Mouse (Mus musculus): ENCODE results near the gene Slfn9. TPM values are rescaled to one million over a fixed set of nuclear protein-coding genes. Genes with fewer than 3 reads are reported as not detected.
"Not testable (repeated sequence)": the region's sequence is repeated elsewhere in the genome, so short reads cannot be mapped to it uniquely, and the experiment has no call there.

Gene Slfn9
- polyA plus RNA-seq (2012; rRNA removed) (5.8 and 7.8 TPM in 2 replicates), polyA plus RNA-seq (2014; fragmentation: Nextera tagmentation; extraction: Ambion mirVana) (11.3 and 12.9 TPM in 2 replicates)

GRCm38 (mm10) chr11:82991469-82992166 lies at the start of gene Slfn9:
Gene Slfn9 (minus strand): TSS chr11:82991830.
- 5% methylated on average over 14 of the region's 14 CpGs for WGBS
- peak; percentile 49 for DNase-seq (ENCODE audit: low spot score)

GRCm38 (mm10) chr11:83041000-83041399 lies 49.4 kb upstream of the Slfn9 start:
- Histone ChIP-seq H3K27me3 (ENCODE audit: control insufficient read depth, insufficient read depth, low read length) (no peaks in the 10 kb centered on the region), H3K27ac (replicated peaks; ENCODE audit: low read depth, low read length) (no peak overlapping the region), H3K9me3 (ENCODE audit: control insufficient read depth, low read length) (no peaks in the 10 kb centered on the region), H3K4me3 (replicated peaks; ENCODE audit: low read length) (no peak overlapping the region), H3K4me1 (ENCODE audit: control insufficient read depth, insufficient read depth, low read length) (no peaks in the 10 kb centered on the region), H3K36me3 (ENCODE audit: control insufficient read depth, insufficient read depth, low read length) (no peaks in the 10 kb centered on the region), H3K9ac (ENCODE audit: low read depth, low read length, severe bottlenecking) (no peak overlapping the region), H3K4me2 (replicated peaks; ENCODE audit: low read depth, low read length, severe bottlenecking) (no peak overlapping the region)
- DNase-seq (ENCODE audit: low spot score) (no peak), ATAC-seq (ENCODE audit: low FRiP score, low read depth) (no peak)
- TF ChIP-seq POLR2A (IDR thresholded peaks at IDR 0.05; ENCODE audit: borderline replicate concordance, extremely low read depth, insufficient read depth, insufficient read length): no peak

More at GRCm38 (mm10) chr11:82991469-82992166, at the start of gene Slfn9:
- Histone ChIP-seq H3K4me2 (replicated peaks; ENCODE audit: low read depth, low read length, severe bottlenecking) (peak within 1 kb of the TSS; percentile 89), H3K9ac (ENCODE audit: low read depth, low read length, severe bottlenecking) (peak within 1 kb of the TSS; percentile 60), H3K9me3 (ENCODE audit: control insufficient read depth, low read length) (no peaks in the 10 kb centered on the region), H3K27me3 (ENCODE audit: control insufficient read depth, insufficient read depth, low read length) (no peaks in the 10 kb centered on the region), H3K4me1 (ENCODE audit: control insufficient read depth, insufficient read depth, low read length) (peaks cover 5% of the 10 kb centered on the region; the same call in 1 of the 2 replicates), H3K27ac (replicated peaks; ENCODE audit: low read depth, low read length) (no peak within 1 kb of the TSS; the same call in 1 of the 2 replicates), H3K36me3 (ENCODE audit: control insufficient read depth, insufficient read depth, low read length) (no peaks in the 10 kb centered on the region; the same call in 1 of the 2 replicates), H3K4me3 (replicated peaks; ENCODE audit: low read length) (peak within 1 kb of the TSS; percentile 45)
- TF ChIP-seq POLR2A (IDR thresholded peaks at IDR 0.05; ENCODE audit: borderline replicate concordance, extremely low read depth, insufficient read depth, insufficient read length): no peak
- ATAC-seq (ENCODE audit: low FRiP score, low read depth): no peak

GRCm38 (mm10) chr11:83040325-83040724 lies 48.7 kb upstream of the Slfn9 start:
- no peak for TF ChIP-seq POLR2A (IDR thresholded peaks at IDR 0.05; ENCODE audit: borderline replicate concordance, extremely low read depth, insufficient read depth, insufficient read length)
- no peaks in the 10 kb centered on the region for H3K4me1 ChIP-seq (ENCODE audit: control insufficient read depth, insufficient read depth, low read length)
- no peak for ATAC-seq (ENCODE audit: low FRiP score, low read depth)
- no peak overlapping the region for H3K4me2 ChIP-seq (replicated peaks; ENCODE audit: low read depth, low read length, severe bottlenecking)
- H3K27me3 ChIP-seq (ENCODE audit: control insufficient read depth, insufficient read depth, low read length): no peaks in the 10 kb centered on the region
- DNase-seq (ENCODE audit: low spot score): no peak
- no peaks in the 10 kb centered on the region for H3K9me3 ChIP-seq (ENCODE audit: control insufficient read depth, low read length)
- H3K36me3 ChIP-seq (ENCODE audit: control insufficient read depth, insufficient read depth, low read length): no peaks in the 10 kb centered on the region
- no peak overlapping the region for H3K9ac ChIP-seq (ENCODE audit: low read depth, low read length, severe bottlenecking)
- 19% methylated on average over 1 of the region's 1 CpGs for WGBS
- no peak overlapping the region for H3K4me3 ChIP-seq (replicated peaks; ENCODE audit: low read length)
- no peak overlapping the region for H3K27ac ChIP-seq (replicated peaks; ENCODE audit: low read depth, low read length)

- Histone ChIP-seq H3K36me3 (ENCODE audit: control insufficient read depth, insufficient read depth, low read length) (no peaks in the 10 kb centered on the region), H3K9ac (ENCODE audit: low read depth, low read length, severe bottlenecking) (no peak overlapping the region), H3K4me2 (replicated peaks; ENCODE audit: low read depth, low read length, severe bottlenecking) (no peak overlapping the region), H3K4me3 (replicated peaks; ENCODE audit: low read length) (0 out of 2 replicates have a peak overlapping the region, but pooled peaks have one; percentile 6), H3K27me3 (ENCODE audit: control insufficient read depth, insufficient read depth, low read length) (no peaks in the 10 kb centered on the region), H3K27ac (replicated peaks; ENCODE audit: low read depth, low read length) (no peak overlapping the region), H3K9me3 (ENCODE audit: control insufficient read depth, low read length) (no peaks in the 10 kb centered on the region), H3K4me1 (ENCODE audit: control insufficient read depth, insufficient read depth, low read length) (no peaks in the 10 kb centered on the region)
- no peak for ATAC-seq (ENCODE audit: low FRiP score, low read depth)
- 20% methylated on average over 19 of the region's 19 CpGs for WGBS
- DNase-seq (ENCODE audit: low spot score): no peak
- no peak for TF ChIP-seq POLR2A (IDR thresholded peaks at IDR 0.05; ENCODE audit: borderline replicate concordance, extremely low read depth, insufficient read depth, insufficient read length)
Observed at GRCm38 (mm10) chr11:83039796-83040195, 48.2 kb upstream of the Slfn9 start.

- Histone ChIP-seq H3K4me1 (ENCODE audit: control insufficient read depth, insufficient read depth, low read length) (no peaks in the 10 kb centered on the region), H3K4me2 (replicated peaks; ENCODE audit: low read depth, low read length, severe bottlenecking) (no peak overlapping the region), H3K27me3 (ENCODE audit: control insufficient read depth, insufficient read depth, low read length) (no peaks in the 10 kb centered on the region), H3K36me3 (ENCODE audit: control insufficient read depth, insufficient read depth, low read length) (no peaks in the 10 kb centered on the region), H3K9ac (ENCODE audit: low read depth, low read length, severe bottlenecking) (no peak overlapping the region), H3K27ac (replicated peaks; ENCODE audit: low read depth, low read length) (no peak overlapping the region), H3K4me3 (replicated peaks; ENCODE audit: low read length) (no peak overlapping the region), H3K9me3 (ENCODE audit: control insufficient read depth, low read length) (no peaks in the 10 kb centered on the region)
- ATAC-seq (ENCODE audit: low FRiP score, low read depth) (no peak), DNase-seq (ENCODE audit: low spot score) (no peak)
- no peak for TF ChIP-seq POLR2A (IDR thresholded peaks at IDR 0.05; ENCODE audit: borderline replicate concordance, extremely low read depth, insufficient read depth, insufficient read length)
- WGBS: 80% methylated on average over 1 of the region's 1 CpGs
Observed at GRCm38 (mm10) chr11:83039156-83039555, 47.5 kb upstream of the Slfn9 start.

- H3K4me1 ChIP-seq (ENCODE audit: control insufficient read depth, insufficient read depth, low read length); H3K27me3 ChIP-seq (ENCODE audit: control insufficient read depth, insufficient read depth, low read length); H3K4me3 ChIP-seq (replicated peaks; ENCODE audit: low read length); ATAC-seq (ENCODE audit: low FRiP score, low read depth); H3K9ac ChIP-seq (ENCODE audit: low read depth, low read length, severe bottlenecking); H3K27ac ChIP-seq (replicated peaks; ENCODE audit: low read depth, low read length); DNase-seq (ENCODE audit: low spot score); H3K36me3 ChIP-seq (ENCODE audit: control insufficient read depth, insufficient read depth, low read length); H3K4me2 ChIP-seq (replicated peaks; ENCODE audit: low read depth, low read length, severe bottlenecking); H3K9me3 ChIP-seq (ENCODE audit: control insufficient read depth, low read length): not testable (repeated sequence)
- WGBS: 84% methylated on average over 3 of the region's 3 CpGs
Observed at GRCm38 (mm10) chr11:83038686-83039085, 47.1 kb upstream of the Slfn9 start.
